Mouse (Mus musculus): Measurements from ENCODE around the gene Synj1. TPM values are rescaled to one million over a fixed set of nuclear protein-coding genes. Genes with fewer than 3 reads are reported as not detected.

Gene Synj1
- total and polyA plus RNA-seq, 3 experiments = 4.6 to 20.7 (median 8.1) TPM

GRCm38 (mm10) chr16:90988665-90989064 is 22.4 kb downstream of the Synj1 start:
- no peak overlapping the region for H3K4me2 ChIP-seq (ENCODE audit: insufficient read depth, low read depth, poor library complexity, severe bottlenecking)
- no peaks in the 10 kb centered on the region for H3K27me3 ChIP-seq (replicated peaks)
- H3K4me3 ChIP-seq (replicated peaks in 1 of 3; ENCODE audit: low read depth in 2 of 3, low read length in 2 of 3, poor library complexity in 1 of 3) = no peak overlapping the region
- H3K27ac ChIP-seq (ENCODE audit: insufficient read depth, low read depth) = no peak overlapping the region
- dilution Hi-C loops (cut with MboI; ENCODE audit: extremely low pct_ligation_motif_present, extremely low pct_unique_long_range_greater_than_20kb, low sequenced_read_pairs) (no loop called here), in situ Hi-C loops (cut with MboI; ENCODE audit: low pct_ligation_motif_present, low pct_unique_long_range_greater_than_20kb, low sequenced_read_pairs) (no loop called here)
- H3K79me2 ChIP-seq (replicated peaks; ENCODE audit: control insufficient read depth, extremely low read depth, insufficient read depth, poor library complexity, severe bottlenecking) = no peaks in the 10 kb centered on the region
- no peaks in the 10 kb centered on the region for H3K4me1 ChIP-seq (ENCODE audit: control insufficient read depth in 1 of 2, insufficient read depth in 2 of 2)
- H3K36me3 ChIP-seq (replicated peaks in 1 of 2; ENCODE audit: control insufficient read depth in 1 of 2, insufficient read depth in 1 of 2, low read length in 1 of 2) = peaks cover 18 to 39% of the 10 kb centered on the region in 2 experiments
- no peak for TF ChIP-seq IRF4 (IDR thresholded peaks at IDR 0.05; ENCODE audit: low read depth, low read length)
- no peak for TF ChIP-seq TBP (conservative IDR thresholded peaks at IDR 0.05; ENCODE audit: low read depth, low read length)
- no peak for TF ChIP-seq JUND (conservative IDR thresholded peaks at IDR 0.05; ENCODE audit: low read depth, low read length)
- TF ChIP-seq ZKSCAN1 (IDR thresholded peaks at IDR 0.05; ENCODE audit: borderline replicate concordance, low read depth, low read length) = no peak
- no peak for TF ChIP-seq BHLHE40 (IDR thresholded peaks at IDR 0.05; ENCODE audit: low read depth, low read length)
- TF ChIP-seq HCFC1 (IDR thresholded peaks at IDR 0.05; ENCODE audit: low read depth, low read length) = no peak
- no peak for TF ChIP-seq MYC (IDR thresholded peaks at IDR 0.05; ENCODE audit: low read depth, low read length)
- TF ChIP-seq USF1 (IDR thresholded peaks at IDR 0.05; ENCODE audit: low read depth, low read length) = no peak
- TF ChIP-seq POLR2AphosphoS2 (IDR thresholded peaks at IDR 0.05; ENCODE audit: low read depth, low read length) = no peak
- TF ChIP-seq ETS1 (conservative IDR thresholded peaks at IDR 0.05; ENCODE audit: low read depth, low read length) = no peak
- no peak for TF ChIP-seq RAD21 (IDR thresholded peaks at IDR 0.05; ENCODE audit: low read depth, low read length)
- no peak for TF ChIP-seq ZNF384 (IDR thresholded peaks at IDR 0.05; ENCODE audit: low read depth, low read length)
- no peak for TF ChIP-seq EP300 (IDR thresholded peaks at IDR 0.05; ENCODE audit: low read length)
- TF ChIP-seq PAX5 (IDR thresholded peaks at IDR 0.05; ENCODE audit: low read length) = no peak
- no peak for DNase-seq (ENCODE audit: extremely low read depth)
- H3K9me3 ChIP-seq (replicated peaks; ENCODE audit: low read length) = no peaks in the 10 kb centered on the region
- no peak overlapping the region for H3K9ac ChIP-seq (ENCODE audit: insufficient read depth, low read depth)

GRCm38 (mm10) chr16:90988039-90988438 is 23.1 kb downstream of the Synj1 start:
- H3K9me3 ChIP-seq (replicated peaks; ENCODE audit: low read length) = no peaks in the 10 kb centered on the region
- no peak overlapping the region for H3K9ac ChIP-seq (ENCODE audit: insufficient read depth, low read depth)
- H3K36me3 ChIP-seq (replicated peaks in 1 of 2; ENCODE audit: control insufficient read depth in 1 of 2, insufficient read depth in 1 of 2, low read length in 1 of 2) = peaks cover 15 to 37% of the 10 kb centered on the region in 2 experiments
- H3K4me2 ChIP-seq (ENCODE audit: insufficient read depth, low read depth, poor library complexity, severe bottlenecking) = no peak overlapping the region
- H3K27ac ChIP-seq (ENCODE audit: insufficient read depth, low read depth) = no peak overlapping the region
- no peak overlapping the region for H3K4me3 ChIP-seq (replicated peaks in 1 of 3; ENCODE audit: low read depth in 2 of 3, low read length in 2 of 3, poor library complexity in 1 of 3)
- H3K79me2 ChIP-seq (replicated peaks; ENCODE audit: control insufficient read depth, extremely low read depth, insufficient read depth, poor library complexity, severe bottlenecking) = no peaks in the 10 kb centered on the region
- H3K4me1 ChIP-seq (ENCODE audit: control insufficient read depth in 1 of 2, insufficient read depth in 2 of 2) = peaks cover 0 to 6% of the 10 kb centered on the region in 2 experiments; a peak in 1 of 4 replicates
- no peak for TF ChIP-seq ZC3H11A (IDR thresholded peaks at IDR 0.05; ENCODE audit: low read depth, low read length)
- TF ChIP-seq MAX (IDR thresholded peaks at IDR 0.05; ENCODE audit: low read length) = no peak
- dilution Hi-C loops (cut with MboI; ENCODE audit: extremely low pct_ligation_motif_present, extremely low pct_unique_long_range_greater_than_20kb, low sequenced_read_pairs) (no loop called here), in situ Hi-C loops (cut with MboI; ENCODE audit: low pct_ligation_motif_present, low pct_unique_long_range_greater_than_20kb, low sequenced_read_pairs) (no loop called here)
- DNase-seq (ENCODE audit: extremely low read depth) = no peak
- H3K27me3 ChIP-seq (replicated peaks) = no peaks in the 10 kb centered on the region
